Mouse (Mus musculus) ES-Bruce4 (cell line): ENCODE data around the gene Ptgfrn. TPM values are rescaled to one million over a fixed set of nuclear protein-coding genes. Genes with fewer than 3 reads are reported as not detected.

Source experiments
- H3K27ac ChIP-seq: 2 replicates; pipeline ENCODE4 v1.5.1; 2012; ENCODE audit warnings: low read length, inconsistent platforms; ENCODE audit not compliant: insufficient read depth
- H3K27me3 ChIP-seq: 2 replicates; pipeline ENCODE4 v1.6.1; 2012; ENCODE audit warnings: mild to moderate bottlenecking, low read length, inconsistent platforms; ENCODE audit not compliant: control insufficient read depth, poor library complexity, insufficient read depth, severe bottlenecking
- H3K36me3 ChIP-seq: 2 replicates; pipeline ENCODE4 v1.6.1; 2012; ENCODE audit warnings: inconsistent platforms, mild to moderate bottlenecking, low read length, moderate library complexity; ENCODE audit not compliant: control insufficient read depth, poor library complexity, insufficient read depth, severe bottlenecking
- H3K4me1 ChIP-seq: one replicate; pipeline ENCODE4 v1.8.1; 2011; ENCODE audit warnings: low read length; ENCODE audit not compliant: control insufficient read depth, insufficient read depth
- H3K4me3 ChIP-seq: 2 replicates; pipeline ENCODE4 v1.5.1; 2011; ENCODE audit warnings: low read depth, mild to moderate bottlenecking, low read length
- H3K9ac ChIP-seq: 2 replicates; pipeline ENCODE4 v1.6.1; 2012; ENCODE audit warnings: low read depth, mild to moderate bottlenecking, inconsistent platforms; ENCODE audit not compliant: poor library complexity, severe bottlenecking
- H3K9me3 ChIP-seq: replicated peaks from 2 replicates; pipeline ENCODE4 v1.6.1; 2012; ENCODE audit warnings: mild to moderate bottlenecking, low read length, inconsistent platforms; ENCODE audit not compliant: control insufficient read depth, poor library complexity, insufficient read depth, severe bottlenecking
- CTCF ChIP-seq: IDR thresholded peaks from one replicate; pipeline ENCODE4 v1.8.1; 2011; ENCODE audit warnings: low read depth, low read length
- EP300 ChIP-seq: IDR thresholded peaks from 2 replicates; pipeline ENCODE4 v1.6.1; 2011; ENCODE audit warnings: low read depth, low read length; ENCODE audit not compliant: insufficient read depth
- POLR2A ChIP-seq: IDR thresholded peaks from one replicate; pipeline ENCODE4 v1.8.1; 2011; ENCODE audit warnings: low read length; ENCODE audit not compliant: insufficient read depth
- polyA plus RNA-seq: library from polyadenylated mRNA; stranded (reverse); fragments of >200 nt; gene quantifications from 2 replicates; pipeline ENCODE4 v1.2.4, GENCODE M21; 2011; ENCODE audit warnings: low read depth; ENCODE audit not compliant: missing spikeins, insufficient read depth, insufficient read length

Gene Ptgfrn
- polyA plus RNA-seq, 1 experiment: 60.7 TPM

- no peaks in the 10 kb centered on the region for H3K36me3 ChIP-seq
- no peaks in the 10 kb centered on the region for H3K27me3 ChIP-seq
- no peak overlapping the region for H3K4me3 ChIP-seq
- H3K4me1 ChIP-seq: no peaks in the 10 kb centered on the region
- no peak overlapping the region for H3K27ac ChIP-seq
- H3K9ac ChIP-seq: no peak overlapping the region
- H3K9me3 ChIP-seq: no peaks in the 10 kb centered on the region
- peak; percentile 95 for TF ChIP-seq CTCF
- TF ChIP-seq EP300: no peak
Observed at GRCm38 (mm10) chr3:100998904-100999340, 111.2 kb downstream of the Ptgfrn start.

GRCm38 (mm10) chr3:100997785-100998570 is 112.1 kb downstream of the Ptgfrn start:
- Histone ChIP-seq H3K4me3 (no peak overlapping the region), H3K27me3 (no peaks in the 10 kb centered on the region), H3K9ac (no peak overlapping the region), H3K36me3 (no peaks in the 10 kb centered on the region), H3K4me1 (no peaks in the 10 kb centered on the region), H3K27ac (no peak overlapping the region), H3K9me3 (no peaks in the 10 kb centered on the region)
- TF ChIP-seq CTCF (no peak), POLR2A (no peak), EP300 (no peak)

- Histone ChIP-seq H3K27me3 (no peaks in the 10 kb centered on the region), H3K4me1 (no peaks in the 10 kb centered on the region), H3K27ac (no peak overlapping the region), H3K4me3 (no peak overlapping the region), H3K36me3 (no peaks in the 10 kb centered on the region), H3K9me3 (no peaks in the 10 kb centered on the region), H3K9ac (no peak overlapping the region)
- TF ChIP-seq EP300: no peak
- TF ChIP-seq POLR2A: no peak
- no peak for TF ChIP-seq CTCF
Observed at GRCm38 (mm10) chr3:100994252-100994651, 115.8 kb downstream of the Ptgfrn start.

- Histone ChIP-seq H3K9me3 (no peaks in the 10 kb centered on the region), H3K27me3 (no peaks in the 10 kb centered on the region), H3K4me3 (no peak overlapping the region), H3K36me3 (no peaks in the 10 kb centered on the region), H3K27ac (no peak overlapping the region), H3K9ac (no peak overlapping the region), H3K4me1 (no peaks in the 10 kb centered on the region)
- TF ChIP-seq EP300: no peak
Observed at GRCm38 (mm10) chr3:100993718-100994117, 116.4 kb downstream of the Ptgfrn start.

- H3K9ac ChIP-seq: no peak overlapping the region
- H3K27me3 ChIP-seq: no peaks in the 10 kb centered on the region
- H3K27ac ChIP-seq: no peak overlapping the region
- H3K36me3 ChIP-seq: no peaks in the 10 kb centered on the region
- no peaks in the 10 kb centered on the region for H3K9me3 ChIP-seq
- no peak overlapping the region for H3K4me3 ChIP-seq
- no peak for TF ChIP-seq POLR2A
- TF ChIP-seq CTCF: no peak
- TF ChIP-seq EP300: no peak
- no peaks in the 10 kb centered on the region for H3K4me1 ChIP-seq
Observed at GRCm38 (mm10) chr3:100993158-100993557, 116.9 kb downstream of the Ptgfrn start.

Other genes with a start within 250 kb of the Ptgfrn start
- 4.6 and 5.9 TPM in 2 replicates for gene Trim45, start 188.1 kb downstream of the Ptgfrn start, polyA plus RNA-seq
- 44.3 and 47.3 TPM in 2 replicates for gene Ttf2, start 140.6 kb downstream of the Ptgfrn start, polyA plus RNA-seq
- gene Cd101, start 80.7 kb downstream of the Ptgfrn start, polyA plus RNA-seq: not detected in 2 replicates
- 0.58 and 1.8 TPM in 2 replicates for gene Cd2, start 177.7 kb upstream of the Ptgfrn start, polyA plus RNA-seq